24 mouse cellular contexts compared by ENCODE assay signal in the genomic region with DNA sequence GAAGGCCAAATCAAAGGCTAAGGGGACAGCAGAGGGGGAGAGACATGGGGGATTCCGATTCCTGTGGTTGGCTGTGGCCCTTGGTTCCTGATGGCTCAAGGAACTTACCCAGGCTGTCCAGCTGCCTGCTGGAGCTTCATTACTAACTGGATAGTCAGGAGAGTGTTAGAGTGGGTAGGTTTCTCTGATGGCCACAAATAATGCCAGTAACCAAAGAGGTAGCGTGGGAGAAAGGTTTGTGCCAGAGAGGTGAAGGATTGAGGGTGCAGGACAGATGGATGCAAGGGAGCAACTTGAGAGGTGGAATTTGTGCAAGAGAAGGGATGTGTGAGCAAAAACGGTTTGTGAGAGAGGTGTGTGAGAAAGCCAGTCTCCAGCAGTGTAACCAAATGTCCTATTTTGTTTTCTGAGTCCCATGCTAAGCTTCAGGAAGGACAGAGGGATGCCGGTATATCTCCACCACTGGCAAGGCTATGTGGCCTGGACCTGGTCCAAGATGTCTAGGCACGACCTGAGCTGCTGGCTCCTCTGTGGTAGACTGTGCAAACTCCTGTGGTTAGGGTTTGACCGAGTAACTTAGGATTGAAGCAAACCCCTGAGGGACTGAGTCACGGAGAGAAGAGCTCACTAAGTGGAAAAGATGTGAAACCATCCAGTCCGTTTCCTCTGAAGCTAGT. TPM values are rescaled to one million over a fixed set of nuclear protein-coding genes. Genes with fewer than 3 reads are reported as not detected.
A peak's percentile ranks its signal among the peaks of the same experiment; 100 is the strongest.
DNase-seq lines count a peak whose midpoint lies in the region; ATAC-seq lines count a peak whose summit lies in the region.
"Had no signal": no experiment of that assay in that cellular context is flagged by ENCODE, and none has a peak within 500 bp of the region (broad histone marks: within the 10 kb centered on the region; RNA-seq: fewer than 3 reads in every experiment).

No protein-coding gene starts in this region.

- peak; percentile 61 for ATAC-seq in granulocyte monocyte progenitor cell, adult 5-6 weeks (replicated peaks; ENCODE audit: poor library complexity, severe bottlenecking)
- ATAC-seq: activated CD4-positive, CD25-positive, alpha-beta regulatory T cell, adult 4 months; forebrain, embryonic 15.5 days; inflammation-experienced regulatory T-cells, adult 6 months; midbrain, embryonic 16.5 days had no signal

- peak; percentile 46 for DNase-seq in cerebellum, adult 11 months
- no peak for DNase-seq in cerebellum, postnatal 4 days (ENCODE audit: low spot score in 2 of 2)
- peak; percentile 19 for DNase-seq in NIH3T3 (ENCODE audit: low read depth)
- DNase-seq in cerebellum, adult 9-10 months, result peak; percentile 73
- no peak for DNase-seq in kidney, adult 18-20 months
- DNase-seq in adrenal gland, adult (ENCODE audit: inconsistent age in 2 of 2, low spot score in 1 of 2), result no peak
- DNase-seq in urinary bladder, adult 18-20 months (ENCODE audit: low spot score in 2 of 2), result no peak
- DNase-seq: adrenal gland, postnatal 10 days; embryo, embryonic 11 days; heart, adult 2 months; heart, postnatal 14 days; kidney, adult 8-10 months; kidney, postnatal 10 days; liver; lung, postnatal 4 days; right cerebral cortex, postnatal 14 days; spleen, adult 18-20 months had no signal

RNA-seq across cellular contexts. Expression of a gene that starts 2.0 kb away (rescaled TPM):
- total RNA-seq in granulocyte monocyte progenitor cell, adult 5-6 weeks (2014; fragmentation: Nextera tagmentation), result not detected in 2 replicates
- not detected in 2 replicates for total RNA-seq in granulocyte monocyte progenitor cell, adult 5-6 weeks (2017)
- total RNA-seq: gastrocnemius, adult 8-10 months; heart, adult 2 months; heart, postnatal 14 days; neutrophil, adult 5-6 weeks had no signal

Comparison
In these comparisons a context has a peak if more than half of its experiments do, and no peak if none do; other contexts are left out.
1. DNase-seq: peak in cerebellum, adult 11 months (single experiment), NIH3T3 (single experiment) and cerebellum, adult 9-10 months (single experiment); none in cerebellum, postnatal 4 days (0 of 2), kidney, adult 18-20 months (single experiment), adrenal gland, adult (0 of 2) and urinary bladder, adult 18-20 months (0 of 2).